Mouse (Mus musculus): ENCODE data around the gene Gadd45a. TPM values are rescaled to one million over a fixed set of nuclear protein-coding genes. Genes with fewer than 3 reads are reported as not detected.

The Gadd45a gene
- 1 to 10 TPM; 5.0 to 9.6 TPM for polyA plus RNA-seq (2017; shearing (Covaris generic))

DNA sequence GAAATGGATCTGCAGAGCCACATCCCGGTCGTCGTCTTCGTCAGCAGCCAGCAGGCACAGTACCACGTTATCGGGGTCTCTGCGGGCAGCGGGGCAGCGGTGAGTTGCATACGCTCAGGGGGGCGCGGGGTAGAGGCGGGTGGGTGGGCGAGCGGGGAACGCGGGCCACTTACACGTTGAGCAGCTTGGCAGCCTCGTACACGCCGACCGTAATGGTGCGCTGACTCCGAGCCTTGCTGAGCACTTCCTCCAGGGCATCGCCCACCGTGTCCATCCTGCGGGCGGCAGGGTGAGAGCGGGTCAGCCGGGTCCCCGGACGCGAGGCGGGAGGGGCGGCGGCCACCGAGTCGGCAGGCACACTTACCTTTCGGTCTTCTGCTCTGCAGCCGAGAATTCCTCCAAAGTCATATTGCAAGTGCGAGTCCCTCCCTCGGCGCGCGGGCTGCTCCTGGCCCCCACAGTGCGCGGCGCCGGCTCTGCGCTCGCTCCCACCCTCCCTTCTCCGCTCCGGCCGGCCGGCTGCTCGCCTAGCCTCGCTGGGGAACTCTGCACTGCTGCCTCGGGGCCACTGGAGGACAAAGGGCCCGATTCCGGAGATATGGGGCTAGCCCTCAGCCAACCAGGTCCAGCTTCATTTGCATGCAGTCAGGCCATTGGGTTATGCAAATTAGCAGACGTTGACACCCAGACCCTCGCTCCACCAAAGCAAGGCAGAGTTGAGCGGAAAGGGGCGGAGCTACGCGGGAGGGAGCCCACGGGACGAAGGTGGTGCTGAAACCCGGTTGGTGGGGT, at the start of gene Gadd45a:
TSS of gene Gadd45a (minus strand) at position 621 of the 792 bp plus-strand sequence.
- peak; percentile 94 for ATAC-seq

DNA sequence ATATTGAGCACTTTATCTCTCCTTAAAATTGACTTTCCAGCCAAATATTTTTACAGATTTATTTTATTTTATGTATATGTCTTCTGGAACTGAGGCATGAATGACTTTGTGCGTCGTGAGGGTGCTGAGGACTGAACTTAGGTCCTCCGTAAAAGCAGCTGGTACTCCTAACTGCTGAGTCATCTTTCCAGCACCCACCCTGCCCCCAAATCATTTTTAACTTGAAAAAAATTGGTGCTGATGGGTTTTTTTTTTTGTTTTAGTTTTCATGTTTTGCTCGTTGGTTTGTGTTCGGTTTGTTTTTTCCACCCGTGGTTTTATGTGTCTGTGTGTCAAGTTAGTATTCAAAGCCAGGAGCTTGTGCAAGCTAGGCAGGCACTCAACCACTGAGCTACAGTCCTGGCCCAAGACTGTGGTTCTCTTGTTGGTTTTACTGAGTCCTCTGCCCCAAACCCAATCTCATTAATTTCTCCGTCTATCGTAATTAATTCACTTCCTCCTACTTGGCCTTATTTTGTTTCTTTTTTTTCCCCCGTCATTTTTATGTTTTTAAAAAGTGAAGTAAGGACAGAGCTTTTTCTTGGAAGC, 48.7 kb upstream of the Gadd45a start:
- no peak for ATAC-seq

DNA sequence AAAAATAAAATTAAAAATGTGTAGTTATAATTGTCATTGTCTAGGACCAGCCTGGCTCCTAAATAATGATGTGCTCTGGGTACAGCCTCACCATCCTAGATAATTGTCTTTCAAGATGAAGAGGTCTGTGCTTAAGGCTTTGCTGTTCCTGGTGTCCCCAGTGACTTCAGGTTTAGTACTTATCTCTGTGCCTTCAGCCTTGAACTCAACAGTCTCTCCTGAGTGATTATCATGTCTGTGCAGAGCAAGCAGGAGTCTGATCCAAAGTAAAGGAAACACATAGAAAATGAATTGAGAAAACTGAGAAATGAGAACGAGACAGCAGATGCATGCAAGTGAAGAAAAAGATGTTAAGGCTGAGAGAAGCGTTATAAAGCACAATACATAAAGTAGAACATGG, 47.2 kb upstream of the Gadd45a start:
- no peak for ATAC-seq

DNA sequence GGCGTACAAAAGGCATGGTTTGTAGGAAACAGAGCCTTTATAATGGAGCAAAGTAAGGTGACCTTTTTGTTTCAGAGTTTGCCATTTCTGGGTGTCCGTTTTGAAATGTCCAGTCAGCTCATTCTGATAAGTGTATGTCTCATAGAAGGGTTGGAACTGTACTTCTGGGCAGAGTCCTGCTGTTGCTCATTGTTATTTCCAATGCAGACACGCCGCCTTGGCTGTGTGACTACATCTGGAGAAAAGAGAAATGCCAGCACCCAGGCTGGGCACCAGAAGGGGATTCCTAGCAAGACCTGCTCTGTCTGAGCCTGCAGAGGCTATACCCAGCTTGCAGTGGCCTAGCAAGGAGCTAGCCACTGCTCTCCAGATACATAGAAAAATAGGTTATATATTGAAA, 43.9 kb upstream of the Gadd45a start:
- ATAC-seq: no peak

DNA sequence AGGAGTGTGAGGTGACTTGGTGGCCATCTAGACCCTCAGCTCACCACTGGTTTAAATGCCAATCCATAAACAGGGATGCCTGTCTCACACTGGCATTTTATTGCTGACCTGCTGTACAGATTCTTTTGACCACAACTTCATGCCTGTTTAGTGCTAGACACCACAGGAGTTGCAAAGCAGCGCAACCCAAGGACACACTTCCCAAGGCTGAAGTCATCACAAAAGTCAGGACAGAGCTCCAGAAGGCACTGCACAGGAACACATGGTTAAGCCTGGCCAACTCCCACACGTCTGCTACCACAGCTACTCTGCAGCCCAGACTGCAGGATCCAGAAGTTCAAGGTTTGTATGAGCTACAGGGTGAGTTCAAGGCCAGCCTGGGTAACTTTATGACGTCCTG, 40.8 kb upstream of the Gadd45a start:
- no peak for ATAC-seq

DNA sequence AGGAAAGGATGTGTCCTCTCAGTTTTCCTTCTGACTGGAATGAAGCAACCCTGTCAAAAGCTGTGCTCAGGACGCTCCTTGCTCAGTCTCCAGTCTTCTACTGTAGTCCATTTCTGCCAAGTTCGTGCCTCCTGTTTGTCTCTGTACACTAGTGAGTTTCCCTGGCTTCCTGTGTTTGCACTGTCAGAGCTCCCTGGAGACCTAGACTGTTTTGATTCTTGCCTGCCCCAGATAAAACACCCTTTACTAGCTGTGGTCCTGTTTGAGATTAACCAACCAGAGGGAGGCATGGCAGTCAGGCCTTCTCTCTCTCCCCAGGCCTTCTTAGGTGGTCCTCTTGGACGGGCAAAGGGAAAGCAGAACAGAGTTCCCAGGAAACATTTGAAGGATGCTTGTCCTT, 40.2 kb upstream of the Gadd45a start:
- ATAC-seq: no peak

DNA sequence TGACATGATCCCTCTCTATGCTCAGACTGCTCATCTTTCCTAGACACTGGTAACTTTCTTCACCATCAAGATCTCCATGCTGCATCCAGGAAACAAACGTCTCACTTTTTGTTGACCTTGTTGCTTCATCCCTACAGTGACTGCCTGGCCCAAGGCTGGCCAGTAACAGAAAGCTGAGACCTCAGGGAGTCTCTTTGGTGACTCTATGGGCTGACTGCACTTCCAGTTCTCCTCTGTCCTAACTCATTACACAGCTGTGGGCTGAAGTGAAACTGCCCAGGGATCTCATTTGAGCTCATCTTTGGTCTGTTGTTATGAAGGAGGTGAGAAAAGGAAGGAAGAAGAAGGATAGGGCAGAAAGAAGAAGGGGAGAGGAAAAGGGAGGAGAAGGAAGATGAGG, 39.1 kb upstream of the Gadd45a start:
- no peak for ATAC-seq

DNA sequence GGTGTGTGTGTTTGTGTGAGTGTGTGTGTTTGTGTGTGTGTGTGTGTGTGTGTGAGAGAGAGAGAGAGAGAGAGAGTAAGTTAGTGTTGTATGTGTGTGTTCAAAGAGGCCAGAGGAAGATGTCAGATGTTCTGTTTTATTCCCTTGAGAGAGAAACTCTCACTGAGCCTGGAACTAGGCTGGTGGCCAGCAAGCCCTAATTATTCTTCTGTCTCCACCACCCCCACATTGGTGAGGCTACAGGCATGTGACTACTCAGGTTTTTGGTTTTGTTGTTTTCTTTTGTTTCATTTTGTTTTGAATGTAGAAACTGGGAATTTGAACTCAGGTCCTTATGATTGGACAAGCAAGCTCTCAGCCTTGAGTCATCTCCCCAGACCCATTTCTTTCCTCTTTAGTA, 37.6 kb upstream of the Gadd45a start:
- ATAC-seq: no peak

DNA sequence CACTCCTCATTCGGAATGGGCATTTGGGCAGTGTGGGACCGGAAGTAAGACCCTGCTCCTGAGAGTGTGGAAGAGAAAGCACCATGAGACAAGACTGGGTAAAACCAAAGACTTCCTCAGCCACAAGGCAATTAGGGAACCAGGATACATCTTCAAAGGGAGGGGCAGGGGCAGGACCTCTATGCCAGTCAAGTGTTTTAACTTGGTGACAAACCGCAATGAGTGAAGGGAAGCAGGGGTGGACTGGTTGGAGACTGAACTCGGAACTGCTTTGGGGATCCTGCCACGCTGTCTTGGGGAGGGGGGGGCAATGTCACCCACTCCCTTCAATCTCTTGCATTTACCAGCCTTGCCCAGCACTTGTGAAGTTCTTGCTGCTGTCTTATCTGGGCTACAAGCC, 36.7 kb upstream of the Gadd45a start:
- ATAC-seq: no peak

DNA sequence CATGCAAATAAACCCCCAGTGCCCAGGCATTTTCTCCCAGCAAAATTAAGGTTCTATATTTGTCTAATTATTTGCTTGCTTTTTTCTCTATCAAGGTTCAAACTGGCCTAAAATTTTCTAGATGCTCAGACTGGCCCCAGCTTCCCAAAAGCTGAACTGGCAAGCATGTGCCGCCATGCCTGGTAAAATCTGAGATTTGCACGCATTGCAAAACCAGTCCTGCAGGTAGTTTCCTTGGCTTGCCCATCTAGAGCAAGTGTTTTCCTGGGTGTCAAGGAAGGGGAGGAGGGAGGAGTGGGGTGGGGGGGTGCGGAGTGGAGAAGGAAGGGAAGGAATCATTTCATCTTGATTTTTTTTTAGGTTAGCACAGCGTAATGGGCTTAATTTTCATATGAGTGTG, 36.2 kb upstream of the Gadd45a start:
- no peak for ATAC-seq

DNA sequence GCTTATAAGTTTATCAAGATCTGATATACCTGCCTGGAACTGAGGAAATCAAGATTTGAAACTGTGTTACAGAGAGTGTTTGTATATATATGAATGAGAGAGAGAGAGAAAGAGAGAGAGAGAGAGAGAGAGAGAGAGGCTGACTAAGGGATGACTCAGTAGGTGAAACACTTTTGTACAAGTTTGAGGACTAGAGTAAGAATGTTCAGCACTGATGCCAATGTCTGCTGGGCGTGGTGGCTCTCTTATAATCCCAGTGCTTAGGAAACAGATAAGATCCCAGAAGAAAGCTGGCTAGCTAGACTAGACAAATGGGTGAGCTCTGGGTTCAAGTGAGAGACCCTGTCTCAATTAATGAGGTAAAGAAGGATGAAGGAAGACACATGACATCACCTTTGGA, 34.4 kb upstream of the Gadd45a start:
- ATAC-seq: no peak

DNA sequence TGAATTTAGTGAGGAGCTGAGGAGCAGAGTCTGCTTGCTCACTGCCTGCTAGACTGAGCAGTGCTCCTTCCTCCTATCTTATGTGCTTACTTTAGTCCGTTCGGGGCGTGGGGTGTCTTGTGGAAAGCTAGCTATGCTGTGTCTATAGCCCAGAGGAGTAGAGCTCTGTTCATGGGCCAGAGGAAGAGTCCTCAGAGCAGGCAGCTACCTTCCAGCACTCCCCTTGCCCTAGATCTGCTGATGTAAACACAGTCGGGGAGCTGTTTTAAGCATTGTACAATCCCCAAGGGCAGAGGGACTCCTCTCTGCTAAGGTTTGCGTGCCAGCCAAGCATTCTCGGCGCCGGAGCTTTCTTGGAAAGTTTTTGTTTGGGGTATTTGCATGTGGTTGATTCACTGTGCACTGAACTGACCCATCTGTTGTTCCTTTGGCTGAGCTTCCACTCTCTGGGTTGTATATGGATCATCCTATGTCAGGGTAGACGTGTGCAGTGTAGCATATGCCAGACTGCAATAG, 32.6 kb upstream of the Gadd45a start:
- ATAC-seq: peak; percentile 37

DNA sequence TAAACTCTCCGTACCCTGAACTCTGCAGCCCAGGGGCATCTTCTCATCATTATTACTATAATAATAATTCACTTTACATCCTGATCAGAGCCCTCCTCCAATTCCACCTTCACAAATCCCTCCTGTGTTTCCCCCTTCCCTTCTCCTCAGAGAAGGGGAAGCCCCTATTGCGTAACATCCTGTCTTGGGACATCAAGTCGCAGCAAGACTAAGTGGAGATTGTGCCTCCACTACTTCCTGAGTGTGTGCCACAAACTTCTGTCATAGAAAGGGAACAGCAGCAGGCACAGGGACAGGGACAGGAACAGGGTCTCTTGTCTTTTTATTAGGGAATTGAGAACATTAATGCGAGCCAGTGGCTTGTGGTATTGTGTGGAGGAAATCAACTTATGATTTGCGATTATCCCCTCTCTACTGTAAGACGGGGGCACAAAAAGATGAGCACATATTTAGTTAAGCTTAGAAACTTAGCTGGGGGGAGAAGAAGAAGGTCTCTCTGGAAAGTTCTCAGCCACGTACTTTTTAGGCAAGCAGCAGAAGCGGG, 32.0 kb upstream of the Gadd45a start:
- ATAC-seq: peak; percentile 98

DNA sequence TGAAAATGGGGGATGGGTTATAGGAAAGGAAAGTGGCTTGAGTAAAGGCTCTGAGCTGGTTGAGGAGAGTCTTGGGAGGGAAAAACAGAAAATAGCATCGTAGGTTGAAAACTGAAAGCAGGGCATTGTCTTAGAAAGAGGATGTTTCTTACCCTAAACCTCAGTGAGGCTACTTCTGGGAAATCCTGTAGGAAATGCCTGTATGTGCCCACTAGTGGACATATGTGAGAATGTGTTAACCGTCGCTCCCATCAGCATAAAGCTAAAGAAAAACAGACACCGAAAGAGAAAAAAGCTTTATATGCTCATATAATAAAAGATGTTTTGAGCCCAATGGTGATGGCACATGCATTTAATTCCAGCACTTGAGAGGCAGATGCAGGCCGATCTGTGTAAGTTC, 22.8 kb upstream of the Gadd45a start:
- ATAC-seq: no peak

DNA sequence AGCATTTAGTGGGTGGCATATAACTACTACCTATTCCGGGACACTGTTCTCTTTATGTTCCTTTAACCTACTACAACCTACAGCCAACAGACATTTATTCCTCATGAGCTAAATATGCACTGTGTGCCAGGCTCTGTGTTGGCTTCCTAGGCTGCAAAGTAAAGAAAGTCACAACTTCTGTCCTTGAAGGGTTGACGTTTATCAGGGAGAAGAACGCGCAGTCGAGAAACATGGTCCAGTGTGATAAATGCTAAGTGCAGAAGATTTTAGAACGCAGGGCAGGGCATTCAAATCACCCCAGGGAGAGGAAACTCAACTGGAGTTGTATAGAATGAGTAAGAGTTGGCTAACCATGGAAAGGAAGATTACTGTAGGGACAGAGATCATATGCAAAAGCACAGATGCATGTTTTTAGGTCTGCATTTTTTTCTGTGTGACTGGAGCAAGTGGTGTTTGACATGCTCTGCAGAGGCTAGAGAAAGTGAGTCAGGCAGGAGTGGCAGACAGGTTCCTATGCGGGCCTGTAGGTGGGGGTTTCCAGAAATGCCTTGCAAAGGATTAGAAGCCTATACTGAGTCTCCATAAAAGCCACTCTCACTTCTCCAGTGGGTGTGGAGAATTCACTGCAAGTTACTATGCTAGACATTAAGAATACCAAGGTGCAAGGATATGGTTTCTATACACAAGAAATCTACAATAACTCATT, 20.9 kb upstream of the Gadd45a start:
- ATAC-seq: no peak

DNA sequence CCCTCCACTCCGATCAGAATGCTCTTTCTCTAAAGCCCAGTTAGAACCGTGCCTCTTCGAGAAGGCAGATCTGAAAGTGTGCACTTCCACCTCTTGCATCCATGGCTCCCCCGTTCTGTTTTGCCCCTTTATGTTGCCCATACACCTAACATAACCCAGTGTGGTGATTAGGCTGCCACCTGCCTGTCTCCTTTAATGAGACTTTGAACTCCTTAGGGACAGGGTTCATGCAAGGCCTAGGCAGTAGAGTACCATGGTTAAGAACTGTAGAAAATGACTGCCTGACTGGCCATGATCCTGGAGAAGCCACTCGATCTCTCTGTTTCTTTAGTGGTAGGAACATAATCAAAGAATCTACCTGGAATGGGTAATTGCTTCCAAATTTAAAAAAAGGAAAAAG, 20.3 kb upstream of the Gadd45a start:
- ATAC-seq: no peak

DNA sequence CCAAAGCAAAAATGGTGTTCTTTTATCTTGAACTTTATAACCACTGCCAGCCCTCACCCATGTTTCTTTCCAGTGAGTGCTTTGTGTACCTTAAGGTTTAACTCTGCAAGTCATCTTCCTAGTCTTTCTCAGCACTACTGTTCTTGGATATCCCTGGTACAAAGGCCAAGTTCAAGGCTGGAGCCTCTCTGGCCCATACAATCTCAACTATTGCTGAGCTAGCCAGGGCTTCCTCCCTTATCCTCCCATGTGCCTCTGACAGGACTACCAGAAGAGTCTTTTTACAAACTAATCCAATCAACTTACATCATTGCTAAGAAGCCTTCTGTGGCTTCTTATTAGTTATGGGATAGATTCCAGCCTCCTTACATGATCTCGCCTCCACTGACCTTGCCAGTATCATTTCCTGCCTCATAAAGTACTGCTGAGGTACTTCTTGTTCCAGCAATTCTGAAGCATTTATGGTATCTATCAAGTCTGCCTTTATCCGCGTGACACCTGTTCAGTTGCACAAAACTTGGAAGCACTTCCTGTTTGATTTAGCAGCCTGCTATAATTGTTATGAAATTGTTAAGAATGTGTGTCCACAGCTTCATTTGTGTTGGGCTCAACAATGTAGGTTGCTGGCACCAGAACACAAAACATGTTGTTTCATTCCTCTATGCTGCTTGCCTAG, 19.8 kb upstream of the Gadd45a start:
- ATAC-seq: peak; percentile 6

DNA sequence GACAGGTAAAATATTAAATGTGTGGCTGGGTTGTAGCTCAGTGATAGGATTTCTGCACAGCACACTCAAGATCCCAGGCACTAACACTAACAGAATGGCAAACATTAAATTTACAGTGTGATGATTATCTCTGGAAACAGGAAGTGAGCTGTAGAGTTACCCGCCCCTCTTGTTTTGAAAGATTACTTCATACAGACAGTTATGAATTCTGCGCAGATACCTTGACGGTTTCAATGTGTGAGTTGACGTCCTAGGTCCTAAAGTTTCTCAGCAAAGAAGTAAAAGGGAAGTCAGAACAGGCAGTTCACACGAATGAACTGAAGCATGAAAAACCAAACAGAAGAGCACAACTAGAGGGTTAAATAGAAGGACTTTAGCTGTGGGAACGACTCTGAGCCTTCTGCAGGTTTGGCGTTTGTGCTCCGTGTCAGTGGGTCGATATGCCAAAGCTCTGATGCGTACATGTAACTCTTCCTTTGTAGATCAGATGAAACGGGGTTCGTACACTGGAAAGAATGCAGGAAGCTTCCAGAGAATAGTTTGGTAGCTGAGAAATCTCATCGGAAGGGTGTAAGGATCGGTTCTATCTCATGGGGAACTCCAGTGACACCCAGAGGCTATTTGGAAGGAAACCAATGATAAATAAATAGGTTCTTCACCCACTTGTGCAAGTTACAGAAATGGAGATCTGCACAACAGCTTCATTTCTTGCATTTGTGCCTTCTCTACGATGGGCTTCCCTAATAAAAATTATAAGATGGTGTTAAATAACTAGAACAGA, 19.0 kb upstream of the Gadd45a start:
- peak; percentile 84 for ATAC-seq

DNA sequence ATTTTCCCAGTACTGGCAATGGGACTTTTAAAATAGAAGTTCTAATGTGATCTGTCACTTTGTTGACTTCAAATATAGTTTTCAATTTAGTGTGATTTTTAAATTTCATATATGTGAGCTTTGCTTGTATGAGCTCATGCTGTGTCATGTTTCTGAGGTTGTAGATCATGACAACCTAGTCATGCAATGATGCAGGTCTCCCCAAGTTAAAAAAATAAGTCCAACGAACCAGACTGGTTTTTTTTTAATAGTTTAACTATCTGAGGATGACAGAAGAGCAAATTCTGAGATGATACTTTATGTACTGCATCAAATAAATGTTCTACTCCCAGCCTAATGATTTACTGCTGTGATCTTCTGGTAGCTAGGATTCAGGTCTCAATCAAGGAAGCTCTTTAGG, 12.8 kb upstream of the Gadd45a start:
- no peak for ATAC-seq

DNA sequence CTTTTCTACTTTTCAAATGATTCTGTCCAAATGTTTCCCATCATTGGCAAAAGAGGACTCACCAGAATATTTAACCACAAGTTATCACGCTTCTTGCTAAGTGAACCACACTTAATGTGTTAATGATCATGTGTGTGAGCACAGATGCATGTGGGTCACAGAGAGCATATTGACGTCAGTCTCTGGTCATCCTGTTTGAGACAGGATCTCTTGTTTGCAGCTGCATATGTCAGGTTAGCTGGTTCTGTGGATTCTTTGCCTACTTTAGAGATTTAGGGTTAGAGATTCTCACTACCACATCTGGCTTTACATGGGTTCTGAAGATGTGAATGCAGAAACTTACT, 12.4 kb upstream of the Gadd45a start:
- ATAC-seq: no peak

DNA sequence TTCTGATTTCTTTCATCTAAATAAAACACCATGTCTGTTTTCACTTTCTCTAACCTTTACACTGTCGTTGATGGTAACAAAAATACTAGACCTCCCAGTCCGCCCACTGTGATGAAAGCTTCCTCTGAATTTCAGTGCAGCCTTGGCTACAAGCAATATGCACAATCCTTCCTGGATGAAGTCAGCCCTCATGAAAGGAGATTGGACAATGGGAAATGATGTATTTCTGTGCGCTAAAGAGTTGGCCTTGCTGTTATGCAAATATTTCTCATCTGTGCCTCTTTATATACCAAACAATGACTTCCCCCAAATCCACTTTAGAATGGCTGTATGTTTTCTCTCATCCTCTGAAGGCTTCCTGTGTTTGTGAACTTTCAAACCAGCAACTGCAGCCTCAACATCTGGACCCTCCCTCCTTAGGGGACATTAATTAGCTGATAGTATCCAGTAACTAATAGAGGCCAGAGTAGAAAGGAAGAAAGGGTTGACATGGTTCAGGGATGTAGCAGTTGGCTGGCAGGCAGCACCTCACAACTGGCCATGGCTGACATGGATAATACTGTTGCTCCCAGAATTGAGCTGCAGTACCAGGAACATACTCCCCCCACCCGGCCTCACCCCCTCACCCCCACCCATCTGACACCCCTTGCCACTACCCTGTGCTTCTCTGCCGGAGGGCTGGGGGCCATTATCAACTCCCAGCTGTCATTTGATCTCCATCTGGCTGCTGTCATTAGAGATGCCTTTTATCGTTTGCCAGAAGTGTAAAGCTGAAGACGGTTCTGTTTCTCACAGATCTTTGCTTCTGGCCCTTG, 11.8 kb upstream of the Gadd45a start:
- ATAC-seq: no peak
